Mouse (Mus musculus) C2C12 (cell line): ENCODE data around the gene Chst11.

ENCODE experiments used
- CEBPB ChIP-seq: IDR thresholded peaks from one replicate; pipeline ENCODE4 v1.6.1; 2011; ENCODE audit warnings: low read depth, mild to moderate bottlenecking, control low read depth, moderate library complexity
- CTCF ChIP-seq: IDR thresholded peaks from one replicate; pipeline ENCODE4 v1.5.1; 2011; ENCODE audit not compliant: control insufficient read depth, insufficient read depth, insufficient read length
- MAX ChIP-seq: IDR thresholded peaks from one replicate; pipeline ENCODE4 v1.6.1; 2011; ENCODE audit warnings: mild to moderate bottlenecking, control low read depth
- MYOD1 ChIP-seq: IDR thresholded peaks from one replicate; pipeline ENCODE4 v1.6.1; 2011; ENCODE audit warnings: low read depth; ENCODE audit not compliant: control insufficient read depth, insufficient read length
- USF1 ChIP-seq: IDR thresholded peaks from one replicate; pipeline ENCODE4 v1.6.1; 2011; ENCODE audit warnings: low read depth, mild to moderate bottlenecking, control low read depth, moderate library complexity

DNA sequence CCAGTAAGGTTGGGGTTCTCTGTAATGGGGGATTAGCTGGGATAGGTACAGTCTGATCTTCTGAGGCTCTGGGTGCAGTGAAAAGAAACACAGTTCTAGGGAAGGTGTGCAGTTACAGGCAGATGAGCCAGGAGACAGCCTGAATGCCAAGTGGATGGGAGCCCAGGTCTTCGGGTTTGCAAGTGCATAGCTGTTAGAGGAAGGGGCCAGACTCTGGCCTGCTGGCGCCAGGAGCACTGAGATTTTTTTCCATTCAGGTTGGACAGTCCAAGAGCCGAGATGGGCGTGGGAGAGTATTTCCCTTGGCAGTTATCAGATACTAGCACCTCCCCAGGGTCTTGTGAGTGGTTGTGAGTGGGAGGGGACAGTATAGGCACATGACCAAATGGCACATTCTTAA lies 71.6 kb downstream of the Chst11 start:
- no peak for TF ChIP-seq CTCF
- TF ChIP-seq USF1: no peak
- TF ChIP-seq MAX: no peak
- no peak for TF ChIP-seq MYOD1
- no peak for TF ChIP-seq CEBPB
